Mouse (Mus musculus): ENCODE data around the gene Kcnj9.

- TF ChIP-seq CTCF (IDR thresholded peaks at IDR 0.05; ENCODE audit: extremely low read depth, insufficient read depth, insufficient read length, insufficient replicate concordance) (peak; percentile 90; the same call in 1 of the 2 replicates), POLR2A (IDR thresholded peaks at IDR 0.05; ENCODE audit: low read depth, low read length) (no peak)
These were observed 28.4 kb upstream of the Kcnj9 start for GRCm38 (mm10) chr1:172357550-172357949.

Measured in spleen, adult 2 months (tissue).